Mouse (Mus musculus): ENCODE measurements around the gene Defb29.

The Defb29 gene

GRCm38 (mm10) chr2:152539944-152540710 lies at the start of gene Defb29:
Gene Defb29, minus strand, starts transcription at chr2:152540098.
- no peak for DNase-seq

GRCm38 (mm10) chr2:152589021-152589420 lies 49.1 kb upstream of the Defb29 start:
- DNase-seq = no peak

GRCm38 (mm10) chr2:152588450-152588849 lies 48.6 kb upstream of the Defb29 start:
- DNase-seq = no peak

- DNase-seq = no peak
Measured at GRCm38 (mm10) chr2:152586926-152587560, 47.1 kb upstream of the Defb29 start.

GRCm38 (mm10) chr2:152580612-152581011 lies 40.7 kb upstream of the Defb29 start:
- DNase-seq = no peak

- DNase-seq = no peak
Measured at GRCm38 (mm10) chr2:152580107-152580506, 40.2 kb upstream of the Defb29 start, which contains the start of gene Defb19. Gene Defb19, minus strand, starts transcription at chr2:152580312.

GRCm38 (mm10) chr2:152573484-152573883 lies 33.6 kb upstream of the Defb29 start:
- no peak for DNase-seq

GRCm38 (mm10) chr2:152572114-152572794 lies 32.4 kb upstream of the Defb29 start, which contains the start of gene Defb21:
Gene Defb21, plus strand, starts transcription at chr2:152572744.
- DNase-seq = no peak

GRCm38 (mm10) chr2:152570313-152570712 lies 30.4 kb upstream of the Defb29 start:
- DNase-seq = no peak

- no peak for DNase-seq
Measured at GRCm38 (mm10) chr2:152569881-152570280, 30.0 kb upstream of the Defb29 start.

- no peak for DNase-seq
Measured at GRCm38 (mm10) chr2:152569038-152569437, 29.1 kb upstream of the Defb29 start, which contains the start of gene Gm17416. Gene Gm17416, plus strand, starts transcription at chr2:152569338.

GRCm38 (mm10) chr2:152556655-152557054 lies 16.8 kb upstream of the Defb29 start:
- no peak for DNase-seq

GRCm38 (mm10) chr2:152553774-152554423 lies 14.0 kb upstream of the Defb29 start:
- no peak for DNase-seq

- DNase-seq = no peak
Measured at GRCm38 (mm10) chr2:152548124-152548523, 8.2 kb upstream of the Defb29 start.

- DNase-seq = no peak
Measured at GRCm38 (mm10) chr2:152544691-152545090, 4.8 kb upstream of the Defb29 start.

- DNase-seq = no peak
Measured at GRCm38 (mm10) chr2:152543478-152543877, 3.6 kb upstream of the Defb29 start.

GRCm38 (mm10) chr2:152542897-152543296 lies 3.0 kb upstream of the Defb29 start:
- no peak for DNase-seq

GRCm38 (mm10) chr2:152541979-152542378 lies 2.1 kb upstream of the Defb29 start:
- DNase-seq = no peak

- DNase-seq = no peak
Measured at GRCm38 (mm10) chr2:152517981-152518380, 21.9 kb downstream of the Defb29 start, which contains the start of gene Defb28. Gene Defb28, plus strand, starts transcription at chr2:152518255.

GRCm38 (mm10) chr2:152516084-152516483 lies 23.8 kb downstream of the Defb29 start:
- no peak for DNase-seq

- no peak for DNase-seq
Measured at GRCm38 (mm10) chr2:152511592-152511991, 28.3 kb downstream of the Defb29 start, which contains the start of gene Defb26. Gene Defb26, minus strand, starts transcription at chr2:152511692.

GRCm38 (mm10) chr2:152503950-152504349 lies 35.9 kb downstream of the Defb29 start:
- DNase-seq = no peak

- no peak for DNase-seq
Measured at GRCm38 (mm10) chr2:152500863-152501229, 39.1 kb downstream of the Defb29 start.
